ENCODE assay signal across 8 mouse cellular contexts in genomic region chr14:47417346-47417745, GRCm38 (mm10). TPM values are rescaled to one million over a fixed set of nuclear protein-coding genes. Genes with fewer than 3 reads are reported as not detected.
DNase-seq lines count a peak whose midpoint lies in the region; ATAC-seq and TF ChIP-seq lines count a peak whose summit lies in the region.

No protein-coding gene starts in this region.

- no peak for TF ChIP-seq POLR2A in cerebellum, adult 2 months (IDR thresholded peaks at IDR 0.05; ENCODE audit: borderline replicate concordance, insufficient read depth, low read length)

- H3K4me3 ChIP-seq in neural tube, embryonic 11.5 days (ENCODE audit: low read depth, low read length): peak overlapping the region; percentile 40
- peak overlapping the region; percentile 62 for H3K4me3 ChIP-seq in forebrain, embryonic 13.5 days
- H3K4me3 ChIP-seq in liver, embryonic 12.5 days: peak overlapping the region; percentile 74
- peak overlapping the region; percentile 44 for H3K4me3 ChIP-seq in stomach, postnatal 0 days (ENCODE audit: low read depth, low read length)
- H3K4me3 ChIP-seq in cerebellum, adult 2 months (replicated peaks; ENCODE audit: insufficient read depth, low read depth, low read length): no peak overlapping the region

- ATAC-seq in neural tube, embryonic 11.5 days (ENCODE audit: insufficient read depth, low FRiP score, low TSS enrichment): no peak
- no peak for ATAC-seq in forebrain, embryonic 13.5 days
- ATAC-seq in liver, embryonic 12.5 days: no peak
- no peak for ATAC-seq in stomach, postnatal 0 days (ENCODE audit: low FRiP score, low TSS enrichment)

- H3K27me3 ChIP-seq in neural tube, embryonic 11.5 days (ENCODE audit: control insufficient read depth, insufficient read depth, low read length): no peaks in the 10 kb centered on the region
- H3K27me3 ChIP-seq in forebrain, embryonic 13.5 days: no peaks in the 10 kb centered on the region
- H3K27me3 ChIP-seq in liver, embryonic 12.5 days (replicated peaks): no peaks in the 10 kb centered on the region
- no peaks in the 10 kb centered on the region for H3K27me3 ChIP-seq in stomach, postnatal 0 days (ENCODE audit: control insufficient read depth, insufficient read depth, low read length)
- no peaks in the 10 kb centered on the region for H3K27me3 ChIP-seq in cerebellum, adult 2 months (ENCODE audit: control insufficient read depth, insufficient read depth, low read length)

- no peak for TF ChIP-seq CTCF in stomach, postnatal 0 days (IDR thresholded peaks at IDR 0.05; ENCODE audit: low read depth)
- TF ChIP-seq CTCF in cerebellum, adult 2 months (IDR thresholded peaks at IDR 0.05; ENCODE audit: borderline replicate concordance, insufficient read depth, low read depth, low read length): no peak

- H3K9ac ChIP-seq in neural tube, embryonic 11.5 days (ENCODE audit: low read length): peak overlapping the region; percentile 26
- peak overlapping the region; percentile 64 for H3K9ac ChIP-seq in forebrain, embryonic 13.5 days
- peak overlapping the region; percentile 84 for H3K9ac ChIP-seq in liver, embryonic 12.5 days
- H3K9ac ChIP-seq in stomach, postnatal 0 days (ENCODE audit: low read length): peak overlapping the region; percentile 35

- H3K4me1 ChIP-seq in neural tube, embryonic 11.5 days (ENCODE audit: control insufficient read depth, insufficient read depth, low read length): peaks cover 7% of the 10 kb centered on the region
- peaks cover 12% of the 10 kb centered on the region for H3K4me1 ChIP-seq in forebrain, embryonic 13.5 days
- peaks cover 34% of the 10 kb centered on the region for H3K4me1 ChIP-seq in liver, embryonic 12.5 days
- H3K4me1 ChIP-seq in stomach, postnatal 0 days (replicated peaks; ENCODE audit: control insufficient read depth, insufficient read depth): no peaks in the 10 kb centered on the region
- H3K4me1 ChIP-seq in cerebellum, adult 2 months (ENCODE audit: control insufficient read depth, insufficient read depth, low read length): no peaks in the 10 kb centered on the region

- no peak for TF ChIP-seq EP300 in stomach, postnatal 0 days (optimal IDR thresholded peaks at IDR 0.05)

- H3K36me3 ChIP-seq in neural tube, embryonic 11.5 days (ENCODE audit: control insufficient read depth, insufficient read depth, low read length): peaks cover 2% of the 10 kb centered on the region; the same call in 1 of the 2 replicates
- H3K36me3 ChIP-seq in forebrain, embryonic 13.5 days (ENCODE audit: poor library complexity, severe bottlenecking): peaks cover 33% of the 10 kb centered on the region
- peaks cover 42% of the 10 kb centered on the region for H3K36me3 ChIP-seq in liver, embryonic 12.5 days
- no peaks in the 10 kb centered on the region for H3K36me3 ChIP-seq in stomach, postnatal 0 days (ENCODE audit: control insufficient read depth, insufficient read depth, low read length)

- no peak overlapping the region for H3K27ac ChIP-seq in neural tube, embryonic 11.5 days (ENCODE audit: low read depth, low read length)
- no peak overlapping the region for H3K27ac ChIP-seq in forebrain, embryonic 13.5 days
- H3K27ac ChIP-seq in liver, embryonic 12.5 days: peak overlapping the region; percentile 84
- H3K27ac ChIP-seq in stomach, postnatal 0 days (replicated peaks): no peak overlapping the region
- no peak overlapping the region for H3K27ac ChIP-seq in cerebellum, adult 2 months (ENCODE audit: insufficient read depth, low read length)

- 30% methylated on average over 3 of the region's 3 CpGs for WGBS in neural tube, embryonic 11.5 days
- WGBS in forebrain, embryonic 13.5 days: 41% methylated on average over 3 of the region's 3 CpGs
- 14% methylated on average over 3 of the region's 3 CpGs for WGBS in liver, embryonic 12.5 days (ENCODE audit: insufficient replicate concordance)
- WGBS in stomach, postnatal 0 days: 25% methylated on average over 3 of the region's 3 CpGs
- 27% methylated on average over 3 of the region's 3 CpGs for WGBS in cerebellum, adult 2 months

- DNase-seq in neural tube, embryonic 11.5 days (ENCODE audit: low spot score): no peak
- DNase-seq in neural tube, embryonic 10.5 days (ENCODE audit: extremely low spot score, low spot score): no peak
- DNase-seq in stomach, postnatal 0 days (ENCODE audit: low spot score): no peak
- DNase-seq in frontal cortex, adult 2 months (ENCODE audit: extremely low spot score in 1 of 2, low spot score in 1 of 2): no peak
- DNase-seq in cerebellum, adult 2 months: no peak
- no peak for DNase-seq in left cerebral cortex, adult 9 months (ENCODE audit: low spot score in 2 of 2)

- no peaks in the 10 kb centered on the region for H3K9me3 ChIP-seq in neural tube, embryonic 11.5 days (ENCODE audit: control insufficient read depth, low read length)
- H3K9me3 ChIP-seq in forebrain, embryonic 13.5 days (replicated peaks): no peaks in the 10 kb centered on the region
- no peaks in the 10 kb centered on the region for H3K9me3 ChIP-seq in liver, embryonic 12.5 days (replicated peaks)
- H3K9me3 ChIP-seq in stomach, postnatal 0 days (ENCODE audit: control insufficient read depth, low read length): no peaks in the 10 kb centered on the region

- H3K4me2 ChIP-seq in neural tube, embryonic 11.5 days (ENCODE audit: low read depth): peak overlapping the region; percentile 77
- peak overlapping the region; percentile 74 for H3K4me2 ChIP-seq in forebrain, embryonic 13.5 days
- H3K4me2 ChIP-seq in liver, embryonic 12.5 days: peak overlapping the region; percentile 85
- H3K4me2 ChIP-seq in stomach, postnatal 0 days (replicated peaks; ENCODE audit: low read depth): peak overlapping the region; percentile 49

RNA-seq across cellular contexts. Expression of gene Dlgap5, which starts 0.9 kb away (rescaled TPM):
- 55.3 and 56.2 TPM in 2 replicates for polyA plus RNA-seq in neural tube, embryonic 11.5 days (2014; fragmentation: Nextera tagmentation; extraction: Ambion mirVana)
- 42.0 and 45.0 TPM in 2 replicates for polyA plus RNA-seq in forebrain, embryonic 13.5 days (2015; fragmentation: Nextera tagmentation; extraction: Ambion mirVana)
- 68.0 and 73.9 TPM in 2 replicates for polyA plus RNA-seq in liver, embryonic 12.5 days (2016; fragmentation: Nextera tagmentation; extraction: Ambion mirVana)
- polyA plus RNA-seq in stomach, postnatal 0 days (2015; fragmentation: Nextera tagmentation; extraction: Ambion mirVana): 5.9 and 7.4 TPM in 2 replicates
- 0.61 and 0.76 TPM in 2 replicates for polyA plus RNA-seq in frontal cortex, adult 2 months (2012; rRNA removed)
- 0.22 and 0.31 TPM in 2 replicates for polyA plus RNA-seq in cerebellum, adult 2 months (2012; rRNA removed)

RNA-seq across cellular contexts. Expression of gene Fbxo34, which starts 32.9 kb away (rescaled TPM):
- 22.9 and 25.8 TPM in 2 replicates for polyA plus RNA-seq in neural tube, embryonic 11.5 days (2014; fragmentation: Nextera tagmentation; extraction: Ambion mirVana)
- polyA plus RNA-seq in forebrain, embryonic 13.5 days (2015; fragmentation: Nextera tagmentation; extraction: Ambion mirVana): 20.4 and 23.5 TPM in 2 replicates
- polyA plus RNA-seq in liver, embryonic 12.5 days (2016; fragmentation: Nextera tagmentation; extraction: Ambion mirVana): 36.4 and 38.0 TPM in 2 replicates
- 17.8 and 18.1 TPM in 2 replicates for polyA plus RNA-seq in stomach, postnatal 0 days (2015; fragmentation: Nextera tagmentation; extraction: Ambion mirVana)
- polyA plus RNA-seq in frontal cortex, adult 2 months (2012; rRNA removed): 46.4 and 53.0 TPM in 2 replicates
- polyA plus RNA-seq in cerebellum, adult 2 months (2012; rRNA removed): 30.7 and 30.8 TPM in 2 replicates

RNA-seq across cellular contexts. Expression of gene Lgals3, which starts 49.8 kb away (rescaled TPM):
- 1.1 and 1.2 TPM in 2 replicates for polyA plus RNA-seq in neural tube, embryonic 11.5 days (2014; fragmentation: Nextera tagmentation; extraction: Ambion mirVana)
- 0.72 and 0.89 TPM in 2 replicates for polyA plus RNA-seq in forebrain, embryonic 13.5 days (2015; fragmentation: Nextera tagmentation; extraction: Ambion mirVana)
- polyA plus RNA-seq in liver, embryonic 12.5 days (2016; fragmentation: Nextera tagmentation; extraction: Ambion mirVana): 13.7 and 14.6 TPM in 2 replicates
- polyA plus RNA-seq in stomach, postnatal 0 days (2015; fragmentation: Nextera tagmentation; extraction: Ambion mirVana): 359 and 387 TPM in 2 replicates
- 2.2 and 5.4 TPM in 2 replicates for polyA plus RNA-seq in frontal cortex, adult 2 months (2012; rRNA removed)
- polyA plus RNA-seq in cerebellum, adult 2 months (2012; rRNA removed): 3.7 and 4.7 TPM in 2 replicates

Comparison
In these comparisons a context has a peak if more than half of its experiments do, and no peak if none do; other contexts are left out.
1. H3K9ac ChIP-seq: peak in every context shown above with its lines; median percentile 84 in liver, embryonic 12.5 days; 64 in forebrain, embryonic 13.5 days; 35 in stomach, postnatal 0 days; 26 in neural tube, embryonic 11.5 days.
2. RNA of gene Lgals3, which starts 49.8 kb away (polyA plus RNA-seq): 359 to 387 TPM in stomach, postnatal 0 days; 13.7 to 14.6 TPM in liver, embryonic 12.5 days, 3.7 to 4.7 TPM in cerebellum, adult 2 months, 2.2 to 5.4 TPM in frontal cortex, adult 2 months, 1.1 to 1.2 TPM in neural tube, embryonic 11.5 days and 0.72 to 0.89 TPM in forebrain, embryonic 13.5 days; every median in the first group is over 10 times any median in the second.
3. Peak in every context shown above with its lines, with median percentiles within 50 percentile points of each other: H3K4me2 ChIP-seq.